Mouse (Mus musculus): Measurements from ENCODE around the gene Slc38a1. TPM values are rescaled to one million over a fixed set of nuclear protein-coding genes. Genes with fewer than 3 reads are reported as not detected.

The Slc38a1 gene
- total RNA-seq, 2 experiments from 2014 or later = 0.69 to 2.0 TPM

Other genes with a start within 250 kb of the Slc38a1 start
- gene Scaf11, start 182.1 kb downstream of the Slc38a1 start, total RNA-seq (2021) = 10 to 100 TPM; 29.2 to 35.8 TPM
- 100 to 1,000 TPM in 1 of 2 experiments, 10 to 100 TPM in 1; 59.7 to 150 TPM for gene Slc38a2, start 56.8 kb upstream of the Slc38a1 start, total RNA-seq (2021)

All from gastrocnemius, postnatal 36 days (tissue).